Mouse (Mus musculus) midbrain, embryonic 10.5 days (tissue): Measurements from ENCODE around the gene Pex10. TPM values are rescaled to one million over a fixed set of nuclear protein-coding genes. Genes with fewer than 3 reads are reported as not detected.

Source experiments
- DNase-seq: peaks from one replicate; pipeline ENCODE4 v3.0.0-alpha.2; 2017; ENCODE audit warnings: low spot score
- H3K27ac ChIP-seq: fragments of 300-500 bp; sonication (generic); replicated peaks from 2 replicates; pipeline ENCODE4 v1.5.1; 2016; ENCODE audit warnings: mild to moderate bottlenecking
- H3K27me3 ChIP-seq: fragments of 300-500 bp; sonication (generic); 2 replicates; pipeline ENCODE4 v1.6.1; 2016; ENCODE audit warnings: low read depth, mild to moderate bottlenecking; ENCODE audit not compliant: poor library complexity, severe bottlenecking
- H3K36me3 ChIP-seq: fragments of 300-500 bp; sonication (generic); 2 replicates; pipeline ENCODE4 v1.6.1; 2016; ENCODE audit warnings: mild to moderate bottlenecking, moderate library complexity
- H3K4me1 ChIP-seq: fragments of 300-500 bp; sonication (generic); 2 replicates; pipeline ENCODE4 v1.6.1; 2016
- H3K4me3 ChIP-seq: fragments of 300-500 bp; sonication (generic); 2 replicates; pipeline ENCODE4 v1.5.1; 2016; ENCODE audit warnings: mild to moderate bottlenecking, moderate library complexity
- H3K9me3 ChIP-seq: fragments of 300-500 bp; sonication (generic); replicated peaks from 2 replicates; pipeline ENCODE4 v1.6.1; 2016; ENCODE audit warnings: mild to moderate bottlenecking
- WGBS: fragments of 180-500 bp; shearing (Covaris S2); methylation state at CpG from one replicate; pipeline ENCODE4 v1.1.7; 2016; 5-methylcytosine and 5-hydroxymethylcytosine counted together
- polyA plus RNA-seq: library from polyadenylated mRNA; unstranded; fragments of >200 nt; fragmentation: Nextera tagmentation; extraction: Ambion mirVana; gene quantifications from 2 replicates; pipeline ENCODE4 v1.2.1, GENCODE M21; 2016

The Pex10 gene
- polyA plus RNA-seq, 1 experiment from 2014 or later: 21.1 TPM

DNA sequence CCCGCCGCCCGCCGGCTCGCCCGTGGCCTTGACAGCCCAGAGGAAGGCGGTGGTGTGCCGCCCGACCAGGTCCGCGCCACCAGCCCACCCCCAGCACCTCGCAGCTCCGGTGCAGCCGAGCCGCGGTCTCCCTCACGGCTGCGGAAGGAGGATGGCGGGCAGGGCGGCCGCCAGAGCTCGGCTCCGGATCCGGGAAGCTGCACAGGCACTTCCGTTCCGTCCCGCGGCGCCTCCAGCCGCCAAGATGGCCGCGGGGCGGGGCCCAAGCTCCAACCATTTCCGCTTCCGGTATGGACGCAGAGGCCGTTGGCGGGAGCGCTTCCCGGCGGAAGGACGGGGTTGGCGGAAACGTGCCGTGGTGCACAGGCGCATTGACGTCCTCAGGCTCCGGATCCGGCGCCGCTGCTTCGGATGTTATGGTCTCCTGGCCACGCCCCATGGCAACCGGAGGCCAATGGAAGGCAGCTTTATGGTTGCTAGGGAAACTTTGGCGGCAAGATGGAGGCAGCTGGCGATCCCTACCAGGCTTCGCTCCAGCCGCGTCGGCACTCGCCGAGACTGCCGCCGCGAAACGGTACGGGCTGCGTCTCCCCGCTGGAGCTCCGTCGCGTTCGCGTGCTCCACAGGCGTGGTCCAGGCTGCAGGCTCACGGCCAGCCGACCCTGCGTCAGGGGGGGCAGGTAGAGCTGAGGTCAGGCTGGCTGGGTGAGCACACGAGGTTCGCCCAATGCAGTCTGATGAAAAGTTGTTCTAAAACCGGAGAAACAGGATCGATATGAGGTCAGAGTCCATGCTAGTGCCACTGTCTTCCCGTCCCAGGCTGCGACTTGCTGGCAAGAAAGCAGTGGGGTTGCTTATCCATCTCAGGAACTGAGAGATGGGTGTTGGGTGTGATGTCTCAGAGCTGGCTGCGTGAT is 19.6 kb downstream of the Pex10 start, which contains the start of the genes Rer1 and Morn1:
Gene Rer1, minus strand, starts transcription at position 275 of the 917 bp plus-strand sequence.
Gene Morn1, plus strand, starts transcription at position 470 of the 917 bp plus-strand sequence.
- DNase-seq: peak; percentile 100
- no peaks in the 10 kb centered on the region for H3K9me3 ChIP-seq
- peaks cover 47% of the 10 kb centered on the region for H3K36me3 ChIP-seq
- H3K4me1 ChIP-seq: peaks cover 34% of the 10 kb centered on the region
- no peaks in the 10 kb centered on the region for H3K27me3 ChIP-seq
- under 1% methylated on average over 85 of the region's 85 CpGs for WGBS
- H3K4me3 ChIP-seq: peak within 1 kb of the TSS; percentile 82
- H3K27ac ChIP-seq: peak within 1 kb of the TSS; percentile 91

DNA sequence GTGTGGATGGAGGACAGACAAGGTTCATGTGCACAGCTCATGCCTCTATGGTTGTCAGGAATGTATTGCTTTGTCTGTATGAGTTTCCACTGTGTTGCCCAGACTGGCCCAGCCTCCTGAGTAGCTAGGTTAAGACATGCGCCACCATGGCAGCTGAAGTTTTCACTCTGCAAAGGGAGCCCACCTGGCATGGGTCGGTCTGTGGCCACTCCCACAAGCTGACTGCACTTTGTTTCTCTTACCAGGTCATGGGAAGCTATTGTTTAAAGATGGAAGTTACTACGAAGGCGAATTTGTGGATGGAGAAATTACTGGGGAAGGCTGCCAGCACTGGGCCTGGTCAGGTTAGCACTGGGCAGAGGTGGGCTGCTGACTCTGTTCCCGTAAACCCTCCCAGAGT is 22.4 kb downstream of the Pex10 start:
- no peak overlapping the region for H3K27ac ChIP-seq
- WGBS: 94% methylated on average over 5 of the region's 5 CpGs

DNA sequence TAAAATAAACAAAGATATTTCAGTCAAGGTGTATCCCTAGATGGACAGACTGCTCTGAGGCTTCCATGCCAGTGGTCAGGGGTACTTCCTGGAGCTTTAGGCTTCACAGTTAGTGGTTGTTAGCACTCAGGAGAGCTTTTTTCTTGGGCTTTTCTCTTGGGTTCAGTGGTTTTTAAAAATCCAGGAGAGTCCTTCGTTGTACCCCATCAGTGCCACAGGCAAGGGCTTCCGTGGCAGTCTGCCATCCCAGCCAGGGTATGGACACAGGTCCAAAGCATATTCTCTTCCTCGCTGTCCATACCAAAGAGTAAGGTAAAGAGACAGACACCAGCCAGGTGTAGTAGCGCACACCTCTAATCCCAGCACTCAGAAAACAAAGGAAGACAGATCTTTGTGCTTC is 23.3 kb downstream of the Pex10 start:
- H3K4me1 ChIP-seq: peaks cover 24% of the 10 kb centered on the region
- DNase-seq: no peak
- H3K4me3 ChIP-seq: no peak overlapping the region
- WGBS: 96% methylated on average over 4 of the region's 4 CpGs
- no peaks in the 10 kb centered on the region for H3K27me3 ChIP-seq
- peaks cover 20% of the 10 kb centered on the region for H3K36me3 ChIP-seq
- H3K9me3 ChIP-seq: no peaks in the 10 kb centered on the region
- no peak overlapping the region for H3K27ac ChIP-seq

More for the DNA sequence above, 22.4 kb downstream of the Pex10 start:
- H3K4me1 ChIP-seq: peaks cover 27% of the 10 kb centered on the region
- H3K36me3 ChIP-seq: peaks cover 24% of the 10 kb centered on the region
- H3K4me3 ChIP-seq: no peak overlapping the region
- H3K27me3 ChIP-seq: no peaks in the 10 kb centered on the region
- H3K9me3 ChIP-seq: no peaks in the 10 kb centered on the region
- DNase-seq: no peak

DNA sequence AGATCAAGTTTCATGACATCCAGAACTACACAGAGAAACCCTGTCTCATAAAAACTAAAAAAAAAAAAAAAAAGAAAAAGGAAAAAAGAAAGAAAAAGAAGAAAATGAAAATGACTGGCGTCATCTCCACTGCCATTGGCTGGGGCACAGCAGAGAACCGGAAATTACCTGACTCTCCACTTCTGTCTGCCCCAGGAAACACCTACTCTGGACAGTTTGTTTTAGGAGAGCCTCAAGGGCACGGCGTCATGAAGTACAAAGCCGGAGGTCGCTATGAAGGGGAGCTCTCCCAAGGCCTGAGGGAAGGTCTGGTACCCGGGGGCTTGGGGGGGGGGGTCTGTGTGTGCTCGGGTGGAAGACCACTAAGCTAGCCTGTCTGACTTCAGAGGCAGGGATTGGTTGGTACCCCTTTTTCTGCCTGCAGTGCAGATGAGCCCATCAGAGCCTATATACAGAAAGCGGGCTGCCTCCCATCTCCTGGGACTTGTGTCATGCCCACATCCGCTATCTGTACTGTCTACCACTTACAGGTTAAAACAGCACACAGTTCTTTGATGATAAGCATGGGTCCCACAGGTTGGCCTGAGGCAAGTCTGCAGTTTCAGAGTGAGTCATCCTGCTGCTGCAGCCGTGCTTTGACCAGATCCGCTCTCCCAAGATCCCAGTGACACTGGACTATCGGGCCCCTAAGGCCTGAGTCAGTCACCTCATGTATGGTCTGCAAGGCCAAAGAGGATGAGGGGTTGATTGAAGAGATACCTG is 24.1 kb downstream of the Pex10 start:
- 95% methylated on average over 13 of the region's 13 CpGs for WGBS
- H3K4me1 ChIP-seq: peaks cover 24% of the 10 kb centered on the region
- H3K9me3 ChIP-seq: no peaks in the 10 kb centered on the region
- H3K4me3 ChIP-seq: no peak overlapping the region
- H3K27me3 ChIP-seq: no peaks in the 10 kb centered on the region
- H3K36me3 ChIP-seq: peaks cover 20% of the 10 kb centered on the region
- H3K27ac ChIP-seq: no peak overlapping the region
- DNase-seq: no peak

DNA sequence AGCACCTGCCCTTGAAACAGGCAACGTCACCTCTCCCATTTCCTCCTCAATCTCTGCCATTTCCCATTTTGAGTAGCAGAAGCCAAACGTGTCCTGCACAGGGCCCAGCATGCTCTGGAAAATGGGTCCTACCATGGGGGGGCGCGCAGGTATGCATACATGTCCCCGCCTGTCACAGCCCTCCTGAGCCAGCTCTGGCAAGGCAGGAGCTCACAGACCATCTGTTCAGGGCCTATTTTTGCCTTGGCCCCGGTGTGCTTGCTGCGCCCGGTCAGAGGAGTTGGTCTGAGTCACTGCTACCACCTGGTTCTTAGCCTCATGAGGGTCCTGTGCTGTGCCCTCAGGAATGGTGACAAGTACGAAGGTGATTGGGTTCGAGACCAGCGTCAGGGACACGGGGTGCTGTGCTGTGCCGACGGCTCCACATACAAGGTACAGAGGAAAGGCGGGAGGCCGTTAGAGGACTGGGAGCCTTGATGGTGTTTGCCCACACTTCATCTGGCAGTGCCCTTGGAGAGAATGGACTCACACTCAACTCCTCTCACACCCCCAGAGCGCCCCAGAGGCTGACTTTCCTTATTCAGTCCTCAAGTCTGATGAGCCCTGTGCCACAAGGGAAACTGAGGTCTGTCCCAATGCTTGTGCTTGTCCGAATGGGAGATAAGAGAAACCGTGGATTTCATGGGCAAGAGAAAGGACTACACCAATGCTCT is 26.1 kb downstream of the Pex10 start:
- Histone ChIP-seq H3K9me3 (no peaks in the 10 kb centered on the region), H3K4me3 (no peak overlapping the region), H3K27ac (no peak overlapping the region), H3K4me1 (peaks cover 18% of the 10 kb centered on the region), H3K27me3 (no peaks in the 10 kb centered on the region), H3K36me3 (peaks cover 20% of the 10 kb centered on the region)
- no peak for DNase-seq
- 93% methylated on average over 19 of the region's 19 CpGs for WGBS

DNA sequence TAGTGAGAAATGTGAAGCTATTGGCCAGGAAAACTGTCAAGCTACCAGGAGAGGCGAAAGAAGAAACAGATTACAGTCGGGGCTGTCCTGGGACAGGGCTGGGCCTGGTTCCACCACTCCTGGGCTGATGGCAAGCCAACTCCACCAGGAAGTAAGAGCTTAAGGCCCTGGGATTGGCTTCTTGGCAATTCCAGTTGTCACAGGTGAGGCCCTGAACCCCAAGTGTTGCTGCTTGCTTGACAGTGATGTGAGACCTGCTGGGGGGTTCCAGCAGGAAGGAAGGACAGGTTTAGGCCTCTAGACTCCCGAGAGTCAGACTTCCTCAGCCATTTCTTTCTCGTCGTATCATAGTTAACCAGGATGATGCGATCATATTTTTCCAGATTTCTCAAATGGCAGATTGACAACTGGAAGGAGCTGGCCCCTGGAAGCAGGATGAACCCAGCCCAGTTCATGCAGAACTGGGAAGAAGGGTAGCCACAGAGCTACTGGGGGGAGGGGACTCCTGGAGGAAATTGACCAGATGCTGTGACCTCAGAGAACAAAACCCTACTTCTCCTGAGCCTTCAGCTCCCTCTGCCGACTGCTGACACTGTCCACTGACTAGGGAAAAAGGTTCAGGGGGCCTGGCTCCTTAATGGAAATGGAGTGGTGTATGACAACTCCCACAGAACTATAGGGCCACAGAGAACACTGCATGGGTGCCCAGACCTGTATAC is 26.8 kb downstream of the Pex10 start:
- no peaks in the 10 kb centered on the region for H3K9me3 ChIP-seq

DNA sequence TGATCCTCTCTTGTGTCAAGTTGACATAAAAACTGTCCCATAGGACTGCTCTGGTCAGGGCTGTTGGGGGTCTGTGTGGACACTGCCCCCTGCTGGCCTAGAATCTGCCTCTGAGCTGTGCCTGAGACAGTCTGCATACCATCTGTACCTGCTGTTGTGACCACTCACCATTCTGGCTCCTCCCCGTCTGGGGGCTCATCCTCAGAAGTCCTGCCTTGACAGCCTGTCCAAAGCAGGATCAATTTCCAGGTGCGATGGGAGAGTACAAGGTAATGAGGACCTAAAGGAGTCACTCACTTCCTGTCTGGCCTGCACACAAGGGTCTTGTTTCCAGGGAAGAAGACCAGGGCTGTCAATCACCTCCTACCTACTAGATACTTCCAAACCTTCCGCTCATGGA is 27.7 kb downstream of the Pex10 start:
- Histone ChIP-seq H3K9me3 (no peaks in the 10 kb centered on the region), H3K36me3 (peaks cover 12% of the 10 kb centered on the region)
- WGBS: 79% methylated on average over 3 of the region's 3 CpGs

More for the DNA sequence above, 26.8 kb downstream of the Pex10 start:
- Histone ChIP-seq H3K4me1 (peaks cover 18% of the 10 kb centered on the region), H3K27ac (no peak overlapping the region), H3K27me3 (no peaks in the 10 kb centered on the region), H3K4me3 (no peak overlapping the region), H3K36me3 (peaks cover 20% of the 10 kb centered on the region)
- no peak for DNase-seq
- 83% methylated on average over 7 of the region's 7 CpGs for WGBS

DNA sequence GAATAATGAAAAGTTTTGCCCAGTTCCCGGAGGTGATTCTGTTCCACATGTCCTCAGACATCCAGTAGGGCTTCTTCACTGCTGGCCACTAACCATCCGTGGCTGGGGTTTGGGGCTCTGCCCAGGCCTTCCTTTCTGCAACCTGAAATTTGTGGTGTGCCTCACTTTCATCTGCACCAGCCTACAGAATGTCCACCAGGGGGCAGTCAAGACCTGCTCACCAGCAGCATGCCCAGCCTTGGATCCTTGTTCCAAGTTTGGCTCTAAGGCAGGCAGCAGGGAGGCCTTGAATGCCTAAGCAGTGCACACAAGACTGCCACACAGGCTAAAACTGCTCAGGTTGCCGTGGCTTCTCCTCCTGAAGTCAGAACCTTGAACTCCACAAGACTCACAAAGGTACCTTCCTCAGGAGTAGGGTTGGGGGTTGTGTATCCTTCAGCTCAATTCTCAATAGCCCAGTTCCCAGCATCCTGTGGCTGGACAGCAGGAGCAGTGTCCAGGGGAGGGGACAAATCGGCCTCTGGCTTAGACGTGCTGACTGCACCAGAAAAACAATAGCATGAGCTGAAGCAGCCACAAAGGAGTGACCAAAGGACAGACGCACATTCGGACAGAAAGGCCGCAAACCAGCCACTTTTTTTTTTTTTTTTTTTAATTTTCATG is 28.6 kb downstream of the Pex10 start:
- no peaks in the 10 kb centered on the region for H3K27me3 ChIP-seq
- H3K27ac ChIP-seq: peak overlapping the region; percentile 56
- peaks cover 28% of the 10 kb centered on the region for H3K4me1 ChIP-seq
- 40% methylated on average over 8 of the region's 8 CpGs for WGBS
- no peak overlapping the region for H3K4me3 ChIP-seq
- no peaks in the 10 kb centered on the region for H3K9me3 ChIP-seq
- peaks cover 12% of the 10 kb centered on the region for H3K36me3 ChIP-seq
- peak; percentile 89 for DNase-seq

More for the DNA sequence above, 27.7 kb downstream of the Pex10 start:
- Histone ChIP-seq H3K4me1 (peaks cover 23% of the 10 kb centered on the region), H3K4me3 (no peak overlapping the region), H3K27ac (0 out of 2 replicates have a peak overlapping the region, but pooled peaks have one; percentile 17), H3K27me3 (no peaks in the 10 kb centered on the region)
- DNase-seq: peak; percentile 71

DNA sequence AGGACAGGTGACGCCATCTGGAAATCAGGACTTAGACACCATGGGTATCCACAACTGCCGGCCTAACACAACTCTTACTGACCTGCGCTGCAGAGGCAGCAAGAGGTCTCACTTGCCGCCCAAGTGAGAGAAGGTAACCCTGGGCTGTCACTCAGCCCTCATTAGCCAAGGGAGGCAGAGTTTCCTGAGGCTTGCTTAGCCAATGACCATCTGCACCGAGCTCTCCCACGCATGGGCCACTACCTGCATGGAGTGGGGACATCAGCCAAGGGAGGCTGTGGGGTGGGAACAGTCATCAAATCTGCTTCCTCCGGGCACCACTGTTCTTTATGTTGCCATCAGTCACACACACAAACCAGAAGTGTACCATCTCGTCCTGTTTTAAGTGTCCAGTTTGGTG is 29.2 kb downstream of the Pex10 start:
- Histone ChIP-seq H3K27me3 (no peaks in the 10 kb centered on the region), H3K4me1 (peaks cover 34% of the 10 kb centered on the region), H3K36me3 (peaks cover 9% of the 10 kb centered on the region), H3K4me3 (no peak overlapping the region), H3K27ac (peak overlapping the region; percentile 56), H3K9me3 (no peaks in the 10 kb centered on the region)
- no peak for DNase-seq
- 85% methylated on average over 8 of the region's 8 CpGs for WGBS

DNA sequence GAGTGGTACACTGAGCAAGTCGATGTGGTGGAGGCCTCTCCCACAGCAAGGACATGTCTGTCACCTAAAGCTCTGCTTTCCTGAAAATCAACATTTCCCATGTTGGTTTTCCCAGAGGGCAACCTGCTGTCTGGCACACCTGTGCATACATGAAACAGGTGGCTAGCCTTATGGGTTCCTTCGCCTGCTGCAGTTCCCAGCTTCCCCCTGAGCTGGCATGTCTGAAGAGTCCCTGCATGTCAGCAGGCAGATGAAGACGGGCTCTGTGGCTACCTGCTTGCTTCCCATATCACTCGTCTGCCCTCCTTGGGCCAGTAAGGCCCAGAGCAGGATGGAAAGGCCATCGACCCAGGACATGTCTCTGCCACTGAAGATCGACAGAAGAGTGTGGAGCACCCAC is 30.6 kb downstream of the Pex10 start:
- Histone ChIP-seq H3K4me1 (peaks cover 38% of the 10 kb centered on the region), H3K27ac (peak overlapping the region; percentile 2; the same call in 1 of the 2 replicates), H3K4me3 (no peak overlapping the region), H3K36me3 (peaks cover 5% of the 10 kb centered on the region), H3K27me3 (no peaks in the 10 kb centered on the region), H3K9me3 (no peaks in the 10 kb centered on the region)
- 82% methylated on average over 6 of the region's 6 CpGs for WGBS
- DNase-seq: no peak

DNA sequence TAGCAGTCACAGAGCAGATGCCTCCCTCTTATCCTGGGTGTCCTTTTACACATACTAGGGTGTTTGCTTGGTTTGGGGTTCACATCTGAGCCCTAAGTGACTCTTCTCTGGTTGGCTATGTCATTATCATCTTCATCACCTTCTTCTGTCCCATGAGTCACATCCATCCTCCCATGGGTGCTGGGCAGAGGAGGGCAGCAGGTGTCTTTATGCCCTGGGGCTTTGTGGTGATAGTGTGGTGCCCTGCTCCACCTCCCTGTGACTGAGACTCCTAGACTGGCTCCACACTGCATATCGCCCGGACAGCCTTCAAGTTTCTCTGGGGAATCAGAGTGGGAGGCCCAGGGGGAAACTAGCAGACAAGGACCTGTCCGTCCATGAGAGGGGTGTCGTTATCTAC is 31.8 kb downstream of the Pex10 start:
- H3K36me3 ChIP-seq: no peaks in the 10 kb centered on the region
- no peak overlapping the region for H3K27ac ChIP-seq
- H3K4me1 ChIP-seq: peaks cover 38% of the 10 kb centered on the region
- 88% methylated on average over 4 of the region's 4 CpGs for WGBS
- no peak overlapping the region for H3K4me3 ChIP-seq
- H3K27me3 ChIP-seq: no peaks in the 10 kb centered on the region
- no peak for DNase-seq
- H3K9me3 ChIP-seq: no peaks in the 10 kb centered on the region
